Mouse (Mus musculus) midbrain, embryonic 11.5 days (tissue): ENCODE measurements at regions not wholly inside any gene's neighbourhood (a gene's known extent, or its start where the extent isn't known, plus 50 kb on each side); places are given as distances from the start of the nearest gene placed in this dataset.

Experiments
- ATAC-seq: fragments of 200-750 bp; cut with Nextera tagmentation; 2 replicates; pipeline ENCODE4 v1.8.0; 2017; ENCODE audit warnings: moderate TSS enrichment, moderate library complexity; ENCODE audit not compliant: low FRiP score
- DNase-seq: peaks from one replicate; pipeline ENCODE4 v3.0.0; 2015; ENCODE audit warnings: low spot score; ENCODE audit errors: missing footprints
- H3K27ac ChIP-seq: fragments of 300-500 bp; sonication (generic); 2 replicates; pipeline ENCODE4 v1.5.1; 2014; ENCODE audit warnings: low read depth, low read length
- H3K27me3 ChIP-seq: fragments of 300-500 bp; sonication (generic); 2 replicates; pipeline ENCODE4 v1.6.1; 2014; ENCODE audit warnings: mild to moderate bottlenecking, low read length, moderate library complexity, mixed read lengths; ENCODE audit not compliant: control insufficient read depth, insufficient read depth
- H3K36me3 ChIP-seq: fragments of 300-500 bp; sonication (generic); 2 replicates; pipeline ENCODE4 v1.6.1; 2014; ENCODE audit warnings: mild to moderate bottlenecking, low read length, moderate library complexity, mixed read lengths; ENCODE audit not compliant: control insufficient read depth, insufficient read depth
- H3K4me1 ChIP-seq: fragments of 300-500 bp; sonication (generic); 2 replicates; pipeline ENCODE4 v1.6.1; 2014; ENCODE audit warnings: low read length; ENCODE audit not compliant: control insufficient read depth, insufficient read depth
- H3K4me2 ChIP-seq: fragments of 300-500 bp; sonication (generic); 2 replicates; pipeline ENCODE4 v1.6.1; 2014; ENCODE audit warnings: mild to moderate bottlenecking, moderate library complexity
- H3K4me3 ChIP-seq: fragments of 300-500 bp; sonication (generic); 2 replicates; pipeline ENCODE4 v1.5.1; 2014; ENCODE audit warnings: low read depth, low read length
- H3K9ac ChIP-seq: fragments of 300-500 bp; sonication (generic); 2 replicates; pipeline ENCODE4 v1.6.1; 2014; ENCODE audit warnings: low read length
- H3K9me3 ChIP-seq: fragments of 300-500 bp; sonication (generic); 2 replicates; pipeline ENCODE4 v1.6.1; 2016; ENCODE audit warnings: low read length; ENCODE audit not compliant: control insufficient read depth
- WGBS: fragments of 180-500 bp; shearing (Covaris S2); extraction: QIAGEN DNeasy Blood & Tissue Kit; methylation state at CpG from one replicate; pipeline ENCODE4 v1.1.7; 2014; 5-methylcytosine and 5-hydroxymethylcytosine counted together

- no peaks in the 10 kb centered on the region for H3K27me3 ChIP-seq
- no peaks in the 10 kb centered on the region for H3K9me3 ChIP-seq
- WGBS: 90% methylated on average over 7 of the region's 7 CpGs
- ATAC-seq (no peak), DNase-seq (no peak)
- H3K4me1 ChIP-seq: no peaks in the 10 kb centered on the region
- H3K36me3 ChIP-seq: no peaks in the 10 kb centered on the region
- no peak overlapping the region for H3K9ac ChIP-seq
- H3K4me2 ChIP-seq: no peak overlapping the region
- no peak overlapping the region for H3K27ac ChIP-seq
- H3K4me3 ChIP-seq: no peak overlapping the region
These were observed 291.7 kb upstream of the Eif4g2 start for GRCm38 (mm10) chr7:111374534-111374933.

GRCm38 (mm10) chr7:111373380-111374173 is 290.7 kb upstream of the Eif4g2 start:
- H3K36me3 ChIP-seq: no peaks in the 10 kb centered on the region
- no peaks in the 10 kb centered on the region for H3K4me1 ChIP-seq
- DNase-seq: no peak
- WGBS: 86% methylated on average over 10 of the region's 10 CpGs
- no peak overlapping the region for H3K4me3 ChIP-seq
- no peaks in the 10 kb centered on the region for H3K9me3 ChIP-seq
- no peak overlapping the region for H3K27ac ChIP-seq
- no peak overlapping the region for H3K4me2 ChIP-seq
- no peak for ATAC-seq
- no peaks in the 10 kb centered on the region for H3K27me3 ChIP-seq
- H3K9ac ChIP-seq: no peak overlapping the region

GRCm38 (mm10) chr7:111370421-111370887 is 287.6 kb upstream of the Eif4g2 start:
- Histone ChIP-seq H3K9me3 (no peaks in the 10 kb centered on the region), H3K4me3 (no peak overlapping the region), H3K36me3 (no peaks in the 10 kb centered on the region), H3K27me3 (no peaks in the 10 kb centered on the region), H3K9ac (no peak overlapping the region), H3K4me1 (no peaks in the 10 kb centered on the region), H3K27ac (no peak overlapping the region), H3K4me2 (no peak overlapping the region)
- WGBS: 57% methylated on average over 2 of the region's 2 CpGs
- DNase-seq (no peak), ATAC-seq (no peak)

- no peak overlapping the region for H3K4me2 ChIP-seq
- no peaks in the 10 kb centered on the region for H3K9me3 ChIP-seq
- H3K36me3 ChIP-seq: no peaks in the 10 kb centered on the region
- DNase-seq (no peak), ATAC-seq (no peak)
- H3K27me3 ChIP-seq: no peaks in the 10 kb centered on the region
- WGBS: 92% methylated on average over 2 of the region's 2 CpGs
- no peak overlapping the region for H3K4me3 ChIP-seq
- no peak overlapping the region for H3K9ac ChIP-seq
- no peak overlapping the region for H3K27ac ChIP-seq
- no peaks in the 10 kb centered on the region for H3K4me1 ChIP-seq
These were observed 285.6 kb upstream of the Eif4g2 start for GRCm38 (mm10) chr7:111368296-111369004.

- Histone ChIP-seq H3K27ac (no peak overlapping the region), H3K4me2 (no peak overlapping the region), H3K9me3 (no peaks in the 10 kb centered on the region), H3K4me1 (no peaks in the 10 kb centered on the region), H3K4me3 (no peak overlapping the region), H3K36me3 (no peaks in the 10 kb centered on the region), H3K27me3 (no peaks in the 10 kb centered on the region), H3K9ac (no peak overlapping the region)
- ATAC-seq (no peak), DNase-seq (no peak)
- WGBS: 94% methylated on average over 4 of the region's 4 CpGs
These were observed 284.3 kb upstream of the Eif4g2 start for GRCm38 (mm10) chr7:111366951-111367653.

GRCm38 (mm10) chr7:111365384-111365783 is 282.6 kb upstream of the Eif4g2 start:
- no peak for ATAC-seq
- no peak overlapping the region for H3K4me3 ChIP-seq
- H3K9me3 ChIP-seq: no peaks in the 10 kb centered on the region

GRCm38 (mm10) chr7:111363206-111363605 is 280.4 kb upstream of the Eif4g2 start:
- Histone ChIP-seq H3K27me3 (no peaks in the 10 kb centered on the region), H3K4me2 (no peak overlapping the region), H3K36me3 (no peaks in the 10 kb centered on the region), H3K4me1 (no peaks in the 10 kb centered on the region), H3K9ac (no peak overlapping the region), H3K4me3 (no peak overlapping the region), H3K9me3 (no peaks in the 10 kb centered on the region), H3K27ac (no peak overlapping the region)
- DNase-seq (no peak), ATAC-seq (no peak)
- 86% methylated on average over 5 of the region's 5 CpGs for WGBS

More at GRCm38 (mm10) chr7:111365384-111365783, 282.6 kb upstream of the Eif4g2 start:
- no peaks in the 10 kb centered on the region for H3K36me3 ChIP-seq
- DNase-seq: no peak
- no peak overlapping the region for H3K27ac ChIP-seq
- H3K9ac ChIP-seq: no peak overlapping the region
- 80% methylated on average over 5 of the region's 5 CpGs for WGBS
- no peaks in the 10 kb centered on the region for H3K27me3 ChIP-seq
- no peak overlapping the region for H3K4me2 ChIP-seq
- no peaks in the 10 kb centered on the region for H3K4me1 ChIP-seq

GRCm38 (mm10) chr7:111362646-111363045 is 279.8 kb upstream of the Eif4g2 start:
- no peak overlapping the region for H3K9ac ChIP-seq
- H3K4me3 ChIP-seq: no peak overlapping the region
- H3K36me3 ChIP-seq: no peaks in the 10 kb centered on the region
- no peaks in the 10 kb centered on the region for H3K9me3 ChIP-seq
- H3K4me1 ChIP-seq: no peaks in the 10 kb centered on the region
- DNase-seq (no peak), ATAC-seq (no peak)
- no peaks in the 10 kb centered on the region for H3K27me3 ChIP-seq
- 77% methylated on average over 4 of the region's 4 CpGs for WGBS
- no peak overlapping the region for H3K27ac ChIP-seq
- no peak overlapping the region for H3K4me2 ChIP-seq
